Mouse (Mus musculus): ENCODE measurements around the gene Gm498.

- TF ChIP-seq POLR2A (IDR thresholded peaks at IDR 0.05; ENCODE audit: insufficient read depth, low read depth, low read length) = no peak
- no peak for TF ChIP-seq CTCF (IDR thresholded peaks at IDR 0.05)
These were observed 33.0 kb upstream of the Gm498 start for GRCm38 (mm10) chr7:143833581-143834190.

All from heart, adult 2 months (tissue).